Mouse (Mus musculus): ENCODE results near the gene Fgf2. TPM values are rescaled to one million over a fixed set of nuclear protein-coding genes. Genes with fewer than 3 reads are reported as not detected.

Gene Fgf2
- total RNA-seq, 1 experiment from 2014 or later = 2.5 TPM

GRCm38 (mm10) chr3:37414413-37414960 is 66.3 kb downstream of the Fgf2 start:
- peak; percentile 78 for DNase-seq

DNA sequence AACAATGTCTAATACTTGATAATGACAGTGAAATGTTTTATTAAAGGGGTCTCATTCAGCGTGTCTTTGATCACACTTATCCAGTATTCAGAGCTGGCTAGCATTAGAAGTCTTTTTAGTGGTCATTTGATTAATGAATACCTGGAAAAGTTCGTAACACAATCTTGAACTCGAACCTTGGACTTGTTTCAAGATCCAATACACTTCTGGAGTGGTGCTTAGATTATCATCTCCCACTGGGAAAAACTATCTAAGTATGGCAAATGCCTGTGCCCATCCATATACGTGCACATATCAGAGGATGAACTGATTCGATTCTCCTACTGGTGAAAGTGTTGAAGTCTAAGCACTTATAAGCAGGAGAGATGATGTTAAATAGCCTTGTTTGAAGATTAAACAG is 70.2 kb downstream of the Fgf2 start:
- DNase-seq = no peak

- peak; percentile 65 for DNase-seq
These were observed 70.9 kb downstream of the Fgf2 start for GRCm38 (mm10) chr3:37418961-37419457.

- DNase-seq = peak; percentile 98
These were observed 71.4 kb downstream of the Fgf2 start, which contains the start of gene Spata5 for GRCm38 (mm10) chr3:37419458-37419991. TSS of gene Spata5 (plus strand) at chr3:37419896.

GRCm38 (mm10) chr3:37420072-37420471 is 71.9 kb downstream of the Fgf2 start, which contains the start of gene Nudt6:
TSS of gene Nudt6 (minus strand) at chr3:37420211.
- peak; percentile 93 for DNase-seq

DNA sequence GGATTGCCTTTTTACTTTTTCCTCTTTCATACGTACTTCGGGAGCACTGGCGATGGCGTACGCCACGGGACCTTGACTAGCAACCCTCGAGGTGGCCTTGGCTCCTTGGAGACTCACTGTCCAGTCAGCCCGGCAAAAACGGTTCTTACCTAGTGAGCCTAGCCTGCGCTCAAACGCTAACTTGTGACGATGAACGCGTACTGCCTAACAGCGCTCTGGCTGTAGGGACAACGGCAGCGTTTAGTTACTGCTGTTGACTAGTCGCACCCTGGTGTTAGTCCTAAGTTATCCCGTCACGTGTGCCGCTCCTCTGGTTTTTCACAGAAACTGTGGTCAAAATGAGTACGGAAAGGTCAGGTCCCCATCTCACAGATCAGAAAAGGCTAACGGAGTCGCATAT is 72.5 kb downstream of the Fgf2 start:
- DNase-seq = no peak

- DNase-seq = no peak
These were observed 73.0 kb downstream of the Fgf2 start for GRCm38 (mm10) chr3:37421179-37421578.

DNA sequence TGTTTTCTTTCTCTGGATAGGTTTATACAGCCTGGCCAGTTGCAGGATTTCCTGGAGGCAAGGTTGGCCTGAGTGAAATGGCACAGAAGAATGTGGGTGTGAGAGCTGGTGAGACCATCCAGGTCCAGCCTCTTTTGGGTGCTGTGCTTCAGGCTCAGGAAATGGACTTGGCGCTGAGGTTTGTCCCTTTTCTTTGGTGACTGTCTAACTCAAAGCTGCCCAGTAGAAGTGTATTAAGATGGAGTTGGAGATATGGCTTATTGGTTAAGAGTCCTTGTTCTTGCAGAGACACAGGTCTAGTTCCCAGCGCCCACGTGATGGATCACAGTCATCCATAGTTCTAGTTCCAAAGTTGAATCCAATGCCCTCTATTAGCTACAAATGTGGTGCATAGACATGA is 77.9 kb downstream of the Fgf2 start:
- no peak for DNase-seq

GRCm38 (mm10) chr3:37430359-37430758 is 82.2 kb downstream of the Fgf2 start:
- DNase-seq = no peak

GRCm38 (mm10) chr3:37439770-37440169 is 91.6 kb downstream of the Fgf2 start:
- DNase-seq = no peak

DNA sequence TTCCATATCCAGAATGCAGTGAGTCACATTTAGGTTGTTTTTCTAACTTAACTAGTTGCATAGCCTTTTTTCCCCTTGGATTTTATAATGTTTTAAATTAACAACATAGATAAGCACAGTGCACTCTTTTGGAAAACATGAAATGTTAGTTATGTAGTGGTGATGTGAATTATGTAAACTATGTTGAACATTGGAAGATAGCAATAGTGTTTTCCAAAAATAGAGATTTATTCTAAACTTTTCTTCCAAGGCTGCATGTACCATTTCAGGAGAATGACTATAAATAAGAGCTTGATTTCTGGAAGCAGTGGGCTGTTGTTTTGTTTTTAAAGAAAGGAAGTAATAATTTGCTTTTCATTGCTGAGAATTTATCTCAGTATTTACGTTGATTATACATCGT is 95.3 kb downstream of the Fgf2 start:
- DNase-seq = no peak

DNA sequence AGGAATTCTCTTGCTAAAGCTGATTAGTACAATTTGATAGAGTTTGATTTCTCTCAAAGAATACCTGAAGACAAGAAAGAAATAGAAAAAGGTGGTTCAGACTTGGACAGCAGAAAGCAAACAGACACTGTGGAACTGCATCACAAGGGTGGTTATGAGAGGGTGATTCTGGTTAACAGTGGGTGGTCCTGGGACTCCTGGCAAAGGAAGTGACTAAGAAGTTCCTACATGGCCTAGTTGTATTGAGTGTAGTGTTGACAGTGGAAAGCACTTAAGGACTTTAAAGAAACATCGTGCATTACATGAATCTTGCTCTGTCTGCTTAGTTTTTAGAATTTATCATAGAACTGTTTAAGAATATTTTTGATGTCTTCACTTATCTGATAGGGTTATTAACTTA is 107.8 kb downstream of the Fgf2 start:
- no peak for DNase-seq

Other genes starting within 250 kb of the Fgf2 start
- gene Il2, start 222.4 kb upstream of the Fgf2 start, total RNA-seq (2021) = not detected in 2 replicates
- not detected in 2 replicates for gene Il21, start 115.7 kb upstream of the Fgf2 start, total RNA-seq (2021)
- gene Bbs12, start 35.8 kb upstream of the Fgf2 start, total RNA-seq (2021) = 6.9 and 8.1 TPM in 2 replicates
- 2.7 and 3.7 TPM in 2 replicates for gene Cetn4, start 35.6 kb upstream of the Fgf2 start, total RNA-seq (2021)
- 33.9 and 35.6 TPM in 2 replicates for gene Spata5, start 71.5 kb downstream of the Fgf2 start, total RNA-seq (2021)
- gene Nudt6, start 71.9 kb downstream of the Fgf2 start, total RNA-seq (2021) = 22.1 and 33.3 TPM in 2 replicates

Measured in adrenal gland, postnatal 25 days (tissue).